Mouse (Mus musculus) spleen, postnatal 36 days (tissue): ENCODE measurements around the gene Sema3c.
"Not testable (repeated sequence)": the region's sequence is repeated elsewhere in the genome, so short reads cannot be mapped to it uniquely, and the experiment has no call there.

Experiments used
- DNase-seq, 2 experiments: peaks; one replicate each; pipeline ENCODE4 v3.0.0; 2022; ENCODE audit warnings: low spot score in 2 of 2, mixed read lengths in 1 of 2

Sema3c gene

GRCm38 (mm10) chr5:17573694-17574380 is at the start of gene Sema3c:
Gene Sema3c, plus strand, starts transcription at chr5:17574281.
- no peak for DNase-seq

GRCm38 (mm10) chr5:17531165-17531564 is 42.9 kb upstream of the Sema3c start:
- DNase-seq, result not testable (repeated sequence)

GRCm38 (mm10) chr5:17543141-17543540 is 30.9 kb upstream of the Sema3c start:
- DNase-seq, result no peak

GRCm38 (mm10) chr5:17544904-17545449 is 29.1 kb upstream of the Sema3c start:
- no peak for DNase-seq

- DNase-seq, result no peak
Measured at GRCm38 (mm10) chr5:17551693-17552092, 22.4 kb upstream of the Sema3c start.

GRCm38 (mm10) chr5:17556073-17556473 is 18.0 kb upstream of the Sema3c start:
- no peak for DNase-seq

- no peak for DNase-seq
Measured at GRCm38 (mm10) chr5:17556715-17557265, 17.3 kb upstream of the Sema3c start.

- DNase-seq, result no peak
Measured at GRCm38 (mm10) chr5:17571571-17571970, 2.5 kb upstream of the Sema3c start.

- DNase-seq, result no peak
Measured at GRCm38 (mm10) chr5:17574413-17575182, 517 bp downstream of the Sema3c start.

- DNase-seq, result no peak
Measured at GRCm38 (mm10) chr5:17575183-17575495, 1.1 kb downstream of the Sema3c start.

GRCm38 (mm10) chr5:17576069-17576468 is 2.0 kb downstream of the Sema3c start:
- no peak for DNase-seq

- no peak for DNase-seq
Measured at GRCm38 (mm10) chr5:17582047-17582515, 8.0 kb downstream of the Sema3c start.

- no peak for DNase-seq
Measured at GRCm38 (mm10) chr5:17584299-17584945, 10.3 kb downstream of the Sema3c start.

- DNase-seq, result no peak
Measured at GRCm38 (mm10) chr5:17586518-17587210, 12.6 kb downstream of the Sema3c start.

GRCm38 (mm10) chr5:17591908-17592307 is 17.8 kb downstream of the Sema3c start:
- DNase-seq, result no peak

- no peak for DNase-seq
Measured at GRCm38 (mm10) chr5:17601700-17602099, 27.6 kb downstream of the Sema3c start.

GRCm38 (mm10) chr5:17620619-17621018 is 46.5 kb downstream of the Sema3c start:
- DNase-seq, result no peak

GRCm38 (mm10) chr5:17622564-17622963 is 48.5 kb downstream of the Sema3c start:
- DNase-seq, result no peak

GRCm38 (mm10) chr5:17628606-17629005 is 54.5 kb downstream of the Sema3c start:
- no peak for DNase-seq

GRCm38 (mm10) chr5:17629599-17629998 is 55.5 kb downstream of the Sema3c start:
- DNase-seq, result no peak

GRCm38 (mm10) chr5:17639519-17639918 is 65.4 kb downstream of the Sema3c start:
- DNase-seq, result no peak
